Mouse (Mus musculus): ENCODE results near the gene Retsat. TPM values are rescaled to one million over a fixed set of nuclear protein-coding genes. Genes with fewer than 3 reads are reported as not detected.

Gene Retsat
- polyA plus RNA-seq (2014; fragmentation: Illumina TruSeq; extraction: RNeasy Lipid Tissue Mini Kit (QIAGEN cat#74804); ENCODE audit: insufficient read depth, low read depth, low replicate concordance), result 18.3 TPM

DNA sequence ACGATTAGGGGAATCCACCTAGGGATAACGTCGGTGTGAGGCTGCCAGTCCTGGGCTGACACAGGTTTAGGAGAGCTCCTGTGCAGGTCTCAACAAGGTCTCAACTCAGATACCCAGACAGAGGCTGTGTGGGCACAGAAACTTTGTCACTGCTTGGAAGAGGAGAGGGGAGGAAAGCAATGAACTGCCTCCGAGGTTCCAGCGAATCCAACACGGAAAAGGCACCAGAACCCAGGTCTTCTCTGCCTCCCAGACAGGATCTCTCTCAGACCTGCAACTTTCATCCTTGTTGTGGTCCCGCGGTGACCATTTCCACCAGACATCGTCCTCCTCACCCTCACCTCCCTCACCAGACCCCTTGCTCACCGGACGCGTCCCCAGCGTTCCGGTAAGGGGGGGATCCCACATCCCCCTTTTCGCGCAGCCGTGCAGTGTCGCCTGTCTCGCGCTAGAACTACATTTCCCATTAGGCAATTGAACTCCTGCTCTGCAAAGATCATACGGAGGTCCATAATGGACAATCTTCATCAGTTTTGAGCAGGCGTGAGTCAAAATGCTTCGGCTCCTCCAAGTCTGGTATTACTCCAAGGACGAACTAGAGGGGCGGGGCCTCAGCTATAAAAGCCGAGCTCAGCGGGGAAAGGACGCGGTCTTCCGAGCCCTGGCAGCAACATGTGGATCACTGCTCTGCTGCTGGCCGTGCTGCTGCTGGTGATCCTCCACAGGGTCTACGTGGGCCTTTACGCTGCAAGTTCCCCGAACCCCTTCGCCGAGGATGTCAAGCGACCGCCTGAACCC, at the start of gene Retsat, which contains the start of gene Elmod3:
Gene Retsat, plus strand, starts transcription at position 520 of the 798 bp plus-strand sequence.
Gene Elmod3, minus strand, starts transcription at position 458 of the 798 bp plus-strand sequence.

GRCm38 (mm10) chr6:72616643-72617288, 18.5 kb downstream of the Retsat start, which contains the start of gene Tgoln1:
Tgoln1 (minus strand) TSS chr6:72617000.

Other genes starting within 250 kb of the Retsat start
- gene Tmem150a, start 243.0 kb upstream of the Retsat start, polyA plus RNA-seq (2014; fragmentation: Illumina TruSeq; extraction: RNeasy Lipid Tissue Mini Kit (QIAGEN cat#74804); ENCODE audit: insufficient read depth, low read depth, low replicate concordance), result 17.6 TPM
- gene Rnf181, start 231.5 kb upstream of the Retsat start, polyA plus RNA-seq (2014; fragmentation: Illumina TruSeq; extraction: RNeasy Lipid Tissue Mini Kit (QIAGEN cat#74804); ENCODE audit: insufficient read depth, low read depth, low replicate concordance), result 160 TPM
- 132 TPM for gene Vamp5, start 218.0 kb upstream of the Retsat start, polyA plus RNA-seq (2014; fragmentation: Illumina TruSeq; extraction: RNeasy Lipid Tissue Mini Kit (QIAGEN cat#74804); ENCODE audit: insufficient read depth, low read depth, low replicate concordance)
- 819 TPM for gene Vamp8, start 207.8 kb upstream of the Retsat start, polyA plus RNA-seq (2014; fragmentation: Illumina TruSeq; extraction: RNeasy Lipid Tissue Mini Kit (QIAGEN cat#74804); ENCODE audit: insufficient read depth, low read depth, low replicate concordance)
- 16.4 TPM for gene Ggcx, start 184.2 kb upstream of the Retsat start, polyA plus RNA-seq (2014; fragmentation: Illumina TruSeq; extraction: RNeasy Lipid Tissue Mini Kit (QIAGEN cat#74804); ENCODE audit: insufficient read depth, low read depth, low replicate concordance)
- gene Mat2a, start 158.9 kb upstream of the Retsat start, polyA plus RNA-seq (2014; fragmentation: Illumina TruSeq; extraction: RNeasy Lipid Tissue Mini Kit (QIAGEN cat#74804); ENCODE audit: insufficient read depth, low read depth, low replicate concordance), result 145 TPM
- not detected for gene Sh2d6, start 76.8 kb upstream of the Retsat start, polyA plus RNA-seq (2014; fragmentation: Illumina TruSeq; extraction: RNeasy Lipid Tissue Mini Kit (QIAGEN cat#74804); ENCODE audit: insufficient read depth, low read depth, low replicate concordance)
- gene Capg, start 54.1 kb upstream of the Retsat start, polyA plus RNA-seq (2014; fragmentation: Illumina TruSeq; extraction: RNeasy Lipid Tissue Mini Kit (QIAGEN cat#74804); ENCODE audit: insufficient read depth, low read depth, low replicate concordance), result 79.6 TPM
- gene Elmod3, start 62 bp upstream of the Retsat start, polyA plus RNA-seq (2014; fragmentation: Illumina TruSeq; extraction: RNeasy Lipid Tissue Mini Kit (QIAGEN cat#74804); ENCODE audit: insufficient read depth, low read depth, low replicate concordance), result 9.3 TPM
- 70.9 TPM for gene Tgoln1, start 18.5 kb downstream of the Retsat start, polyA plus RNA-seq (2014; fragmentation: Illumina TruSeq; extraction: RNeasy Lipid Tissue Mini Kit (QIAGEN cat#74804); ENCODE audit: insufficient read depth, low read depth, low replicate concordance)
- gene Tcf7l1, start 190.8 kb downstream of the Retsat start, polyA plus RNA-seq (2014; fragmentation: Illumina TruSeq; extraction: RNeasy Lipid Tissue Mini Kit (QIAGEN cat#74804); ENCODE audit: insufficient read depth, low read depth, low replicate concordance), result 7.1 TPM